Mouse (Mus musculus): ENCODE data around the gene Lsamp. TPM values are rescaled to one million over a fixed set of nuclear protein-coding genes. Genes with fewer than 3 reads are reported as not detected.
"Not testable (repeated sequence)": the region's sequence is repeated elsewhere in the genome, so short reads cannot be mapped to it uniquely, and the experiment has no call there.

Lsamp gene
- polyA plus RNA-seq, 1 experiment from 2014 or later: 0.12 TPM

- no peak for ATAC-seq (ENCODE audit: insufficient read depth)
- WGBS (ENCODE audit: insufficient replicate concordance): 32% methylated on average over 4 of the region's 4 CpGs
Measured at GRCm38 (mm10) chr16:40601431-40602387, 617.5 kb downstream of the Lsamp start.

GRCm38 (mm10) chr16:40607509-40607908, 623.3 kb downstream of the Lsamp start:
- 76% methylated on average over 3 of the region's 3 CpGs for WGBS (ENCODE audit: insufficient replicate concordance)

More at GRCm38 (mm10) chr16:40601431-40602387, 617.5 kb downstream of the Lsamp start:
- Histone ChIP-seq H3K9ac (no peak overlapping the region), H3K4me2 (no peak overlapping the region), H3K27me3 (no peaks in the 10 kb centered on the region), H3K36me3 (replicated peaks) (no peaks in the 10 kb centered on the region), H3K9me3 (replicated peaks) (no peaks in the 10 kb centered on the region; the same call in 1 of the 2 replicates), H3K4me3 (replicated peaks) (no peak overlapping the region), H3K4me1 (replicated peaks) (no peaks in the 10 kb centered on the region), H3K27ac (replicated peaks) (no peak overlapping the region)

GRCm38 (mm10) chr16:40616697-40617096, 632.5 kb downstream of the Lsamp start:
- not testable (repeated sequence) for ATAC-seq (ENCODE audit: insufficient read depth); H3K27ac ChIP-seq (replicated peaks); H3K36me3 ChIP-seq (replicated peaks); H3K4me3 ChIP-seq (replicated peaks); H3K4me1 ChIP-seq (replicated peaks); H3K9me3 ChIP-seq (replicated peaks); H3K4me2 ChIP-seq; H3K9ac ChIP-seq; H3K27me3 ChIP-seq
- WGBS (ENCODE audit: insufficient replicate concordance): 22% methylated on average over 1 of the region's 1 CpGs

More at GRCm38 (mm10) chr16:40607509-40607908, 623.3 kb downstream of the Lsamp start:
- H3K9me3 ChIP-seq (replicated peaks): no peaks in the 10 kb centered on the region; the same call in 1 of the 2 replicates
- H3K4me2 ChIP-seq: no peak overlapping the region
- H3K27ac ChIP-seq (replicated peaks): no peak overlapping the region
- no peaks in the 10 kb centered on the region for H3K36me3 ChIP-seq (replicated peaks)
- no peaks in the 10 kb centered on the region for H3K27me3 ChIP-seq
- no peak overlapping the region for H3K4me3 ChIP-seq (replicated peaks)
- no peak overlapping the region for H3K9ac ChIP-seq
- ATAC-seq (ENCODE audit: insufficient read depth): no peak
- no peaks in the 10 kb centered on the region for H3K4me1 ChIP-seq (replicated peaks)

- 21% methylated on average over 7 of the region's 7 CpGs for WGBS (ENCODE audit: insufficient replicate concordance)
- not testable (repeated sequence) for H3K9ac ChIP-seq; H3K27ac ChIP-seq (replicated peaks); H3K4me2 ChIP-seq; H3K36me3 ChIP-seq (replicated peaks); H3K27me3 ChIP-seq; H3K9me3 ChIP-seq (replicated peaks); H3K4me1 ChIP-seq (replicated peaks); H3K4me3 ChIP-seq (replicated peaks); ATAC-seq (ENCODE audit: insufficient read depth)
Measured at GRCm38 (mm10) chr16:40621086-40621485, 636.9 kb downstream of the Lsamp start.

- Histone ChIP-seq H3K4me3 (replicated peaks) (no peak overlapping the region), H3K27ac (replicated peaks) (no peak overlapping the region), H3K27me3 (no peaks in the 10 kb centered on the region), H3K4me1 (replicated peaks) (no peaks in the 10 kb centered on the region), H3K36me3 (replicated peaks) (no peaks in the 10 kb centered on the region), H3K9ac (no peak overlapping the region), H3K9me3 (replicated peaks) (no peaks in the 10 kb centered on the region), H3K4me2 (no peak overlapping the region)
- no peak for ATAC-seq (ENCODE audit: insufficient read depth)
- 70% methylated on average over 5 of the region's 5 CpGs for WGBS (ENCODE audit: insufficient replicate concordance)
Measured at GRCm38 (mm10) chr16:40627159-40627558, 643.0 kb downstream of the Lsamp start.

- Histone ChIP-seq H3K27ac (replicated peaks) (no peak overlapping the region), H3K9ac (no peak overlapping the region), H3K4me2 (no peak overlapping the region), H3K4me1 (replicated peaks) (no peaks in the 10 kb centered on the region), H3K4me3 (replicated peaks) (no peak overlapping the region), H3K36me3 (replicated peaks) (no peaks in the 10 kb centered on the region), H3K9me3 (replicated peaks) (no peaks in the 10 kb centered on the region), H3K27me3 (no peaks in the 10 kb centered on the region)
- ATAC-seq (ENCODE audit: insufficient read depth): no peak
- 56% methylated on average over 3 of the region's 3 CpGs for WGBS (ENCODE audit: insufficient replicate concordance)
Measured at GRCm38 (mm10) chr16:40639621-40640371, 655.6 kb downstream of the Lsamp start.

GRCm38 (mm10) chr16:40652800-40653199, 668.6 kb downstream of the Lsamp start:
- Histone ChIP-seq H3K36me3 (replicated peaks) (no peaks in the 10 kb centered on the region), H3K4me2 (no peak overlapping the region), H3K27ac (replicated peaks) (no peak overlapping the region), H3K4me1 (replicated peaks) (no peaks in the 10 kb centered on the region), H3K9me3 (replicated peaks) (no peaks in the 10 kb centered on the region), H3K4me3 (replicated peaks) (no peak overlapping the region), H3K27me3 (no peaks in the 10 kb centered on the region), H3K9ac (no peak overlapping the region)
- no peak for ATAC-seq (ENCODE audit: insufficient read depth)
- 72% methylated on average over 5 of the region's 5 CpGs for WGBS (ENCODE audit: insufficient replicate concordance)

- Histone ChIP-seq H3K9me3 (replicated peaks) (no peaks in the 10 kb centered on the region), H3K4me1 (replicated peaks) (no peaks in the 10 kb centered on the region), H3K4me2 (no peak overlapping the region), H3K27me3 (no peaks in the 10 kb centered on the region), H3K9ac (no peak overlapping the region), H3K4me3 (replicated peaks) (no peak overlapping the region), H3K36me3 (replicated peaks) (no peaks in the 10 kb centered on the region), H3K27ac (replicated peaks) (no peak overlapping the region)
- ATAC-seq (ENCODE audit: insufficient read depth): no peak
- 51% methylated on average over 1 of the region's 1 CpGs for WGBS (ENCODE audit: insufficient replicate concordance)
Measured at GRCm38 (mm10) chr16:40653508-40653907, 669.3 kb downstream of the Lsamp start.

- ATAC-seq (ENCODE audit: insufficient read depth): no peak
- Histone ChIP-seq H3K4me3 (replicated peaks) (no peak overlapping the region), H3K4me2 (no peak overlapping the region), H3K36me3 (replicated peaks) (no peaks in the 10 kb centered on the region), H3K9ac (no peak overlapping the region), H3K4me1 (replicated peaks) (no peaks in the 10 kb centered on the region), H3K27me3 (no peaks in the 10 kb centered on the region), H3K9me3 (replicated peaks) (no peaks in the 10 kb centered on the region), H3K27ac (replicated peaks) (no peak overlapping the region)
- 58% methylated on average over 5 of the region's 5 CpGs for WGBS (ENCODE audit: insufficient replicate concordance)
Measured at GRCm38 (mm10) chr16:40656347-40656746, 672.2 kb downstream of the Lsamp start.

GRCm38 (mm10) chr16:40656871-40657270, 672.7 kb downstream of the Lsamp start:
- 43% methylated on average over 6 of the region's 6 CpGs for WGBS (ENCODE audit: insufficient replicate concordance)
- Histone ChIP-seq H3K9ac (no peak overlapping the region), H3K4me2 (no peak overlapping the region), H3K36me3 (replicated peaks) (no peaks in the 10 kb centered on the region), H3K4me3 (replicated peaks) (no peak overlapping the region), H3K27ac (replicated peaks) (no peak overlapping the region), H3K27me3 (no peaks in the 10 kb centered on the region), H3K4me1 (replicated peaks) (no peaks in the 10 kb centered on the region), H3K9me3 (replicated peaks) (no peaks in the 10 kb centered on the region)
- ATAC-seq (ENCODE audit: insufficient read depth): no peak

GRCm38 (mm10) chr16:40685531-40685930, 701.4 kb downstream of the Lsamp start:
- H3K27me3 ChIP-seq: no peaks in the 10 kb centered on the region
- no peak overlapping the region for H3K4me2 ChIP-seq
- ATAC-seq (ENCODE audit: insufficient read depth): no peak
- no peak overlapping the region for H3K4me3 ChIP-seq (replicated peaks)
- H3K4me1 ChIP-seq (replicated peaks): no peaks in the 10 kb centered on the region
- H3K36me3 ChIP-seq (replicated peaks): no peaks in the 10 kb centered on the region
- no peaks in the 10 kb centered on the region for H3K9me3 ChIP-seq (replicated peaks)
- no peak overlapping the region for H3K27ac ChIP-seq (replicated peaks)
- no peak overlapping the region for H3K9ac ChIP-seq
